Mouse (Mus musculus): ENCODE data around the gene Zfp526.

- TF ChIP-seq POLR2A (IDR thresholded peaks at IDR 0.05; ENCODE audit: control insufficient read depth, low read depth, low read length): no peak
- no peak for TF ChIP-seq CTCF (IDR thresholded peaks at IDR 0.05; ENCODE audit: control insufficient read depth, insufficient read depth, insufficient replicate concordance, low read depth, low read length)
Observed at GRCm38 (mm10) chr7:25233061-25233460, 11.8 kb downstream of the Zfp526 start.

Data from testis, adult 2 months (tissue).